Mouse (Mus musculus): ENCODE measurements around the gene Nav2.

DNA sequence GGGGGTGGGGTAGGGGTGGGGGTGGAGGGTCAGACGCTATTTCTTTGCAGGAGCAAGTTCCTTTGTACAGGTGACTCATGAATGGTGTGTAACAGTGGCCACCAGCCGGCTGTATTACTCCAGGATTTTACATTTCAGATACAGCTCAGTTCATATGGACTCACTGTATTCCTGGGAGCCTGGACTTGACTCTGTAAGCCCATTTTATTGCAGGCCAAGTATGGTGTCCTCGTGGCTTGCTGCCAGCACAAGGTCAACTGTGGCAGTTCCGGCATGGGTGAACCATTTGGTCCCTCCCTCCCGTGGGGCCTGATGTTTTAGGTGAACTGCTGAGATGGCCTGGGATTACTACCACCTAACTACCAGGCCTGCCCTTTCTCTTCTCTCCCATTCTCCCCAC, 629.8 kb downstream of the Nav2 start:
- TF ChIP-seq POLR2A (IDR thresholded peaks at IDR 0.05; ENCODE audit: insufficient read length, low read depth): no peak
- no peak for TF ChIP-seq REST (IDR thresholded peaks at IDR 0.05; ENCODE audit: insufficient read depth, insufficient read length)
- TF ChIP-seq MYOG (IDR thresholded peaks at IDR 0.05; ENCODE audit: control insufficient read depth in 1 of 3, insufficient read depth in 1 of 3, insufficient read length in 2 of 3, low read depth in 2 of 3): no peak
- no peak for TF ChIP-seq E2F4 (IDR thresholded peaks at IDR 0.05; ENCODE audit: insufficient read depth)
- no peak for TF ChIP-seq SRF (IDR thresholded peaks at IDR 0.05; ENCODE audit: control insufficient read depth, insufficient read length, low read depth)
- TF ChIP-seq USF1 (IDR thresholded peaks at IDR 0.05; ENCODE audit: low read depth): no peak
- TF ChIP-seq TCF12 (IDR thresholded peaks at IDR 0.05; ENCODE audit: insufficient read depth, poor library complexity, severe bottlenecking): no peak
- TF ChIP-seq POLR2AphosphoS2 (IDR thresholded peaks at IDR 0.05; ENCODE audit: insufficient read length, low read depth): no peak
- TF ChIP-seq MAX (IDR thresholded peaks at IDR 0.05; ENCODE audit: low read depth): no peak
- no peak for TF ChIP-seq MYOD1 (IDR thresholded peaks at IDR 0.05; ENCODE audit: control insufficient read depth in 1 of 3, insufficient read length in 2 of 3, low read depth in 2 of 3)
